Mouse (Mus musculus) cerebellum, adult 11-12 months (tissue): Measurements from ENCODE around the gene Zan.
"Not testable (repeated sequence)": the region's sequence is repeated elsewhere in the genome, so short reads cannot be mapped to it uniquely, and the experiment has no call there.

Experiments used
- DNase-seq: peaks from one replicate; pipeline ENCODE4 v3.0.0; 2022

Zan gene

DNA sequence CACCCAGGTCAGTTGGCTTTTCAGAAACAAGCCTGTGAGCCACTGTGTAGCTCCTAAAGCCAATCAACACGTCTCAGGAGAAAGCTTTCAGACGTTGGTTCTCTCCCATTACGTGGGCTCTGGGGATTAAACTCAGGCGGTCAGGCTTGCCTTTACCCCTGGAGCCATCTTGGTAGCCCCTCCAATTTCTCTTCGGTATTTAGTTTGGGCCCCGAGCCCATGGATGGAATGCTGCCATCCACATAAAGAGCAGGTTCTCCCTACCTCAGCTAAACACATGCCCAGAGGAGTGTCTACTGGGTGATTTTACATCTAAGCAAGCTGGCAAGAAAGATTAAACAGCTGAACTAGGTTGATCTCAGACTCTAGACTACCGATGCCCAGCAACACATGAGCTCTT, 23.3 kb upstream of the Zan start:
- peak; percentile 51 for DNase-seq

DNA sequence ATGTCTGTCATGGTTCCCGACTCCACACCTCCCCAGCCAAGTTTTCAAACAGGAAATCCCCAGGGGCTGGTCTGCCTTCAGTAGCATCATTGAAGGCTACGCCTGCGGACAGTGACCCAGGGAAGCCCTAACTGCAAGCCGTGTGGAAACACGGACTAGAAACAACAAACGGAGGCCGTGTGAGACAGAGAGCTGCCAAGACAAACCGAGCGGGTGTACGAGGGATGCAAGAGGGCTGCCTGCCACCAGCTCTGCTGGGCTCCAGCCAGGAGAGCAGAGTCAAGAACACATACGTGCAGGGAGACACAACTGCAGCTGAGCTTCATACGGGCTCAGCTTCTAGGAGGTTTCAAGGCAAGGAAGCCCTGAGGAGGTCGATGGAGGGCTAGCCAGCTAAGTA, 17.0 kb upstream of the Zan start:
- no peak for DNase-seq

DNA sequence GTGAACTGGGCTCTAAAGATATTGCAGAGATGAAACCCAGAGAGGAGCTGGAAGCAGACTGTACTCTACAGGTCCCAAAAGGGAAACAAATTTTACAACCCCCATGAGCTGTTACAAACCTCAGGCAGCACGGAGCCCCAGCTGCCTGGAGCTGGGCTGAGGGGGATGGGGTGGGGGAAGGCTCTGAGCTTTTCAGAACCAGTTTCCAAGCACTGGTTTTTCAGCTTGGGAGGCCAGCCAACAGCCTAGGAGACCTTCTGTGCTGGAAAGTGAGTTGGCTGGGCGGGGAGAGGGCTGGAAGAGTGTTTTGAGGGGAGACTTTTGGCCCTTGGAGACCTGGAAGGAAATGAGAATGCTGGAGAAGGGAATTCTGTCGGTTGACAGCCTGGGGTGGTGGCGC, 14.7 kb upstream of the Zan start:
- DNase-seq, result no peak

DNA sequence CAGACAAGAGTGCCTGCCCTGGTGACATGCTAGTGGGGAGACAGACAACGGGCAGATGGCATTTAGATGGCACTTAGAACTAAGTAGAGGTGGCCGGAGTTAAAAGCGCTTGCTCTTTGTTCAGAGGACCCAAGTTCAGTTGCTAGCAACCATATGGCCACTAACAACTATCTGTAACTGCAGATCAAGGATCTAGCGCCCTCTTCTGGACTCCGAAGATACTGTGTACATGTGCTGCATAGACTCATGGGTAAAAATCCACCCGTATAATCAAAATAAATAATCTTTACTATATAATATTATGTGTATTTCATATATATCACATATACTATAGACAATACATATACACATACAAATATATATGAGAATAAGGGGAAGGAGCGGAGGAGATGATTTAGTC, 10.8 kb upstream of the Zan start:
- DNase-seq, result no peak

DNA sequence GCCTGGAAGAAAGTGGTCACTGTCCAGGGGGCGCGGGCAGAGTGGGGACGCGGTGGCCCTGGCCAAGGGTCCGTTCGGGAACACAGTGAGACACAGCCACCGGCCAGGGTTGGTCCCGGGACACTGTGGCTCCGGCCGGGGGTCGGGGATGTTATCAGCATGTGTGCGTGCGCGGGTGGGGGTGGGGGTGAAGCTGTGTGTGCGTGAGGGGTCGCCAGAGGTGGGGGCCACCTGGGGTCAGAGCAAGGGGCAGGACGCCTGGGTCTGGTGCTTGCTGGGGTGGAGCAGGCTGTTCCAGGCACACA, 8.9 kb upstream of the Zan start:
- no peak for DNase-seq

DNA sequence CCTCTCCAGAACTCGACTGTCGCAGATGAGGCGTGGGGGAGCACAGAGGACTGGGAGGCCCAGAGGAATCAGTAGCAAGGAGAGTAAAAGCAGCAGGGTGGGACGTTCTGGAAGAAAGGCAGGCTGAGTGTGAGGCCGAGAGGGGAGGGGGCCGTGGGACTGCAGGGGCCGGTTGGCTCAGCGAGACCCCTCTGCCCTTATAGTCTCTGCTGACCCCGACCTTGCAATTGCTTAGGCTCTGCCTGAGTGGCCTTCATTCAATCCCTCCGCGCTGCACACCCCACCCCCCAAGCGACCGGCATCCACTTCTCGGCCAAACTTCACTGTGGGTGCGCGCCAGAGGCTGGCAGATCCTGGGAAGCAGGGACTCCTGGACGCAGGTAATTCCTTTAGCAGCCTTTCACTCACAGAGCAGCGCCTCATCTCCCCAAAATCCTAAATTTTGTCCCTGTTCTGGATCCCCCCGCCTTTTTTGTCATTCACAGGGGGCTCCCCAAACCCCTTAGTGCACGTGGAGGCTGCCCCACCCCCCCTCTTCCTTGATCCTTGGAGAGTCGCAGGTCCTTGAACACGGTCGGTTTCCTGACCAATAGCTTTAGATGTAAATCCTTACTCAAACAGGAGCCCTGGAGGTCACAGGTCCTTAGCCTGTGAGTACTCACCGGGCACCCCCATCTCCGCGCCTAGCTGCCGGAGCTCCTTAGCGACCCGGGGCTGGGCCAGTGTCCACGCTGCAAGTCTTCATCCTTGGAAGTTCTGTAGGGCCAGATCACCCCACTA, 8.4 kb upstream of the Zan start:
- DNase-seq, result no peak

DNA sequence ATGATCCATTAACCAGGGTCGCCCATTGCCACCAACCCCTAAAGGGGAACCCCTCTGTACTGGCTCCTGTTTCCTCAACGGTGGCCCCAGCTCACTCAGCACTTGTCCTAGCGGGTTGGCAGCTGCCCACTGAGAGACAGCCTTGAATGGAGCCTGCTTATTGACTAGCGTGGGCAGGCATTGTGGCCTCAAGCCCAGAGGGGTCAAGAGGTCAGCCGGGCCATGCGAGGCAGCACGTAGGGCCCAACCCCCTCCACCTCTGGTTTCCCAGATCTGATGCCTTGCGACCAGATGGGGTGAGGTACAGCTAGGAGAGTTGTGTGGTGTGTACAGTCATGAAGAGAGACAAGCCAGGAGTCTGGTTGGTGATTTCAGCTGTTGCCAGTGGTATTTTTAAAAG, 5.0 kb upstream of the Zan start:
- peak; percentile 27 for DNase-seq

DNA sequence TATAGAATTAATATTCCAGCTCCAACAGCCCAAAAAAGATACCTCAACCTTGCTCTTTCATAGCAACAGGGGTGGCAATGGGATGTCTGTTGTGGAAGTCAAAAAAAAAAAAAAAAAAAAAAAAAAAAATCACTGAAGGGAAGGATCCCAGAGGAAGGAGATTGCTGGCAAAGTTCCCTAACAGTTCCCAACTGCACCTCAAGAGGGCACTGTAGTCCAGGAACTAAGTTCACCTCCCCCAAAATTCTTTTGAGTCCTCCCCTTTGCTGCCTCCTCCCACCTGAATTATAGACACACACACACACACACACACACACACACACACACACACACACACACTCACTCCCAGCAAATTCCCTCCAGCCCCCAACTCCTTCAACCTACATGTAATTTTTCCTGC, 4.3 kb upstream of the Zan start:
- peak; percentile 71 for DNase-seq

DNA sequence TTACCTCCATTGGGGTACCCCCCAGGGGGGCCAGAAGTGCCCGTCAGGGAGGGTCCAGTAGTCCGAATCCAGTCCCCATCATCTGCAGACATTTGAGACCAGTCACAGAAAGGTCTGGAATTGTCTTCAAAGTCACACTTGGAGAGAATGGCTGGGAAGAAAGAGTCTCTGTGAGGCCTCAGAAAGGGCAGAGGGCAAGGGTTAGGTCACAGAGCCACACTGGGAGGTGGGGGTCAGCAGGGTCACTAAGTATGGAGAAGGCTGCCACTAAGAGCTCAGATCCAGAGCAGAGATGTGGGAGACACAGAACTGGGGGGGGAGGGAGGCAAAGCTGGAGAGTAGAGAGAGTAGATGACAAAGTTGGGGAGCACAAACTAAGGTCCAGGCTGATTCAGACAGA, 2.5 kb downstream of the Zan start:
- no peak for DNase-seq

DNA sequence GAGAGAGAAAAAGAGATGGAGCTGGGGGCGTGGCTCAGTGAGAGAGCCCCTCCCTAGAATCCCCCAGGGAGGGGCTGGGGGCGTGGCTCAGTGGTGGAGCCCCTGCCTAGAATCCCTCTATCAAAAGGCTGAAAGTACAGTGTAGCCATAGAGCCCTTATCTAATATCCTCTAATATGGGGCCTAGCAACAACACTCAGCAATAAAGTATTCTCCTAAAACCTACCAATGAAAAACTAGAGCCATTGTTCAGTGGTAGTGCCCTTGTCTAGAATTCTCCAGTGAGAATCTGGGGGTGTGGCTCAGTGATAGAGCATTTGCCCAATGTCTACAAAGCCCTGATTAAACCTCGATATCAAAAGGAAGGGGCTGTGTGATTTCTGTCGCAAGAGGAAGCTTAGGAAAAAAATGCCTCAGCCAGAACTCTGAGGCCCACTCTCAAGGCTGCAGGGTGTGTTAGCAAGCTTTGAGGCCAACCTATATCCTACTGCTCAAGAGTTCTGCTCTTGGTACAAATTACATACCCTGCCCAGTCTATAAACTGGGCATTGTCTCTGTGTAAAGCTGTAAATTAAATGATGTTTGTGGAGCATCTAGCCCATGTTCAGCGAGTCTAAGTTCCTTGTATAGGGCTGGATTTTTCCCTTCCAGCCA, 4.5 kb downstream of the Zan start:
- DNase-seq, result no peak

DNA sequence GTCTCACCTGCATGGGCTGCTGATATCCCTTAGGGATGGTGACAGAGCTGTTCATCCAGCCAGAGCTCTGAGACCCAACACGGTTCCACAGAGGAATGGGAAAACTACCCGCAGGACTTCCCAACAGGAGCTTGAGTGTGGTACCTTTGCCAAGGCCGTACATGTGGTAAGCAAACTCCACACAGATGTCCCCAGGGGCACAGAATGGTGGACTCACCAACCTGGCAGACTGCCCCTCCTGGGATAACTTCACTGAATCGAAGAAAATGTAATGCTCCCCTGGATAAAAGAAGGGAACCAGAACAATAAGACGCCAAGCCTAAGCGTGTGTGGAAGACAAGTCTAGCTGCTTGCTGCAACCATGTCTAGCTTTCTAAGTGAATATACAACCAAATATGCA, 9.9 kb downstream of the Zan start:
- no peak for DNase-seq

DNA sequence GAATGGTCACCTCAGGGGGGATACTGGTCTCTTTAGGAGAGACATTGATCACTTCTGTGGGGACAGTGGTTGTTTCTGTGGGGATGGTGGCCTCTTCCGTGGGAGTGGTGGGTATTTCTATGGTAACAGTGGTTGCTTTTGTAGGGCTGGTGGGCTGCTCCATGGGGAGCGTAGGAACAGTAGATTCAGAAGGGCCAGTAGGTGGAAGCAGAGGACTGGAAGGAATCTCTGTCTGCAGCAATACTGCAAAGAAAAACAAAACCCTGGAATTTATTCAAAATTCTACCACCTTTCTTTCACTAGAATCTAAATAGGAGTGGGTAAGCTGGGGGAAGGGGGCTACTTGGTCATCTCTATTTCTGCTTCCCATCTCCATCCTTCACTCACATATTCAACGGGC, 11.8 kb downstream of the Zan start:
- no peak for DNase-seq

DNA sequence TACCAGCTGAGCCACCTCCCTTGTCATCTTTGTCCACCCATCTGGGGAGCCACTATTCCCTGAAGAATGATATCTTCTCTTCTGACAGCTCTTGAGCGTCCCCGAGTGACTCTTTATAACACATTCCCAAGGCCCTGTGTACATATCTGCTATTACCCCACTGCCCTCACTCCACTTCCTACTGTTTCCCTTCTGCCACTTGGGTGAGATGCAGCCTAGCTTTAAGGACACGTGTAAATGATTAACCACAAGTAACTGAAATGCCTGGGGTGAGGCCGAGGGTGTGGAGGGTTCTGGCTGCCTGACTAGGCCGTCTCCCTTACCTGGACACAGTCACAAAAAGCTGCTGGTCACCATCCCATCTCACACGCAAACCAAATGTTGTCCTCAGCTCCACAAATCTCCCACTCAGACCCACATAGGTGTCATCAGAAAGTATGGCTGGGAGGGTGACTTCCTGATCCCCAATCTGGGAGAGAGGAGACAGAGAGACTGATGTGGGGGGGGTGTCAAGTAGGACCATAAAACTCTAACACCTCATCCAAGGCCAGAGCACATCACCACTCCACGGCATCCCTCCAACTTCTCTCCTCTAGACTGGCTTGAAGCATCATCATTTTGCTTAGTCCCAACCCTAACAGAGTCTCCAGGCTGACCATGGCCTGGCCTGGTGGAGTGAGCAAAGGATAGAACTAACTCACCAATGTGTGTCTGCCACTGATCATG, 20.8 kb downstream of the Zan start:
- no peak for DNase-seq

DNA sequence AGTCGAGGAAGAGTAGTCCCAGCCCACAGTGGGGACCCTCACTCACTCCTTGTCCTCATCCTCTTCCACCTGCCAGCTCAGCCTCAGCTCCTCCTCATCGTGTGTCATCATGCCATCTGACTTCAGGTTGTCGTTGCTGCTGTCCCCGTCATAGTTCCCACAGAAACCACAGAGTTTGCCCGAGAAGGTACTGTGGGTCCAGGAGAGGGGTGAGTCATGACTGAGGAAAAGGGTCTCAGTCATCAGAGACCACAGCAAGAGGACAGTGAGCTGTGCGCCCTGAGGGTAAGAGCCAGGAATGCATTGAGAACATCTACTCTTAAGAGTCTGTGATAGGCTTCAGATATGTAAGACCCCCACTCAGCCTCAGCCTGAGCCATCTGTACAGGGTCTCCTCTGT, 21.7 kb downstream of the Zan start:
- DNase-seq, result no peak

DNA sequence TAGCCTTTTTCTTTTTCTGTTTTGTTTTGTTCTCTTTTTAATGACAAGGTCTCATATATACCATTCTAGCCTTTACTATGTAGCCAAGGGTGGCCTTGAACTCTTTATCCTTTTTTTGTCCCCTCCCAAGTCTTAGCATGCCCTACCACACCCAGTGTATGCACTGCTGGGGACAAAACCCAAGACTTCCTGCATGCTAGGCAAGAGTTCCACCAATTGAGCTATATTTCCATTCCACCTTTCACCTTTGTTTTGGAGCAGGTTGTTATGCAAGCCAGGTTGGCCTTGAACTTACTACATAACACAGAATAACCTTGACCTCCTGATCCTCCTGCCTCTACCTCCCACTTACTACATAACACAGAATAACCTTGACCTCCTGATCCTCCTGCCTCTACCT, 31.3 kb downstream of the Zan start:
- no peak for DNase-seq

DNA sequence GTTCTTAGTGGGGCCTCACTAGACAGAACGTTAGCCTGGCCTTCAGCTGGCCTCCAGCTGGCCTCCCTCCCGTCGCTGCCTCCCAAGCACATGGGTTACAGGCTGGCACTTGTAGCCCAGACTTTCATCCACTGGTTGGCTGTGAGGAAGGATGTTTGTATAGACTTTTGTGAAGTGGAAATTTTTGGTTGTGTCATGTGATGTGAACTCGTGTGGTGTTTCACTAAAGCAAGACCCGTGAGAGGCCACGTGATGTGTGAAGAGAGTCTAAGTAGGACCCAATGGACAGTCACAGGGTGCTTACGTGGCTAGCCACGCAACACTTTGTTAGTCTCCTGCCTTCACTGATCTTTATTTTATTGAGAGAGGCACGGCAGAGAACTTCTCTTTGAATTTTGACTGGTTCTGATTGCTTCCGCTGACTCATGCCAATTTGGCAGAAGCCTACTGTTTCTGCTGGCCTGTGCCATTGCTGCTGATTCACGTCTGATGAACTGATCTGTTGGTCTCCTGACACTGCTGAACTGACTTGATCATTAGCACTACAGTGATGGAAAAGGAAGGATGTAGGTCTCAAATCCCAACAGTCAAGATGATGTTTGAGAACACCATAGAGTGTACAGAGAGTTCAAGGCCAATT, 36.5 kb downstream of the Zan start:
- no peak for DNase-seq

DNA sequence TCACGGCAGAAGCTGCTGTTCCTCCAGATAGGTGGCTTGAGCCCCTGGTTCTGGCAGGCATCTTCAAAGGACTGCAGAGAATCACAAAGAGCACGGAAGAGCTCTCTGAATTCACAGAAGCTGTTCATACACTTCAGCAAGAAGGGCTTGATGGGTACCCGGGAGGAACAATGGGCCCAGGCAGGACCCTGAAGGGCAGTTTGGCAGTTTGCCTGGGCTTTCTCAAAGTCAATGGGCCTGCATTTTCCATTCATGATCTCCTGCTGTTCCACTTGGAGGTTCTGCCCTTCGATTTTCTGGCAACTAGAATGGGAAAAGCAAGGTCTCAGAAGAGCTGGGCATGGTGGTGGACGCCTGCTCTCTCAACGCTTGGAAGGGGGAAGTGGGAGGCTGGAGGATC, 43.0 kb downstream of the Zan start:
- DNase-seq, result no peak

DNA sequence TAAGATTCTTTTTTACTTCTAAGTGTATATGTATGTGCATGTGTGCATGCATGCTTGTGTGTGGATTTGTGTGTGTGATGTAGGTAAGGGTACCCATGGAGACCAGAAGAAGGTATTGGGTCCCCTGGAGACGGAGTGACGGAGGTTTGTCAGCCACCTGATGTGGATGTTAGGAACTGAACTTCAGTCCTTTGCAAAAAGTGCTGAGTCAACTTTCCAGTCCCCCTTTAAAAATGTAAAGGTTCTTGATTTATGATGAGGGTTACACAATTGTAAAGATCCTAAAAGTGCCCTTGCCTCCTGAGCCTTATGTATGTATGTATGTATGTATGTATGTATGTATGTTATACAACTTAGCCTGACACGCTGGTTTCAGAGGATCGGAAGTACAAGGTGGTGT, 46.5 kb downstream of the Zan start:
- DNase-seq, result not testable (repeated sequence)

DNA sequence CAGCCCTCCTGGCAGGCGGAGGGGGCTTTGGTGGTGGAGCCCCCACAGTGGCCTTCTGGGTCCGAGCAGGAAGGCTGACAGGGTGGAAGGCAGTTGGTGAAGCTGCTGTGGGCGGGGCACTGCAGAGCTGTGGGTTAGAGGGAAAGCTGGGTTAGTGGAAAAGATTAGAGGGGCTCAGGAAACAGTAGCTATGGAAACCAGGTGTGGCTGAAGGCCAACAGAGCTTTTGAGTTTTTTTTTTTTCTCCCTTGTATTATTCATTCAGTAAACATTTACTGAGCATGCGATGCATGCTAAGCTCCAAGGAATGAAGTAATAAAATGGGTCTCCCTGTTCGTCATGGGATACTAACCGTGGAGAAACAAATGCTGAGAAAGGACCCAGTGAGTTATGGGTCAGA, 51.2 kb downstream of the Zan start:
- no peak for DNase-seq

DNA sequence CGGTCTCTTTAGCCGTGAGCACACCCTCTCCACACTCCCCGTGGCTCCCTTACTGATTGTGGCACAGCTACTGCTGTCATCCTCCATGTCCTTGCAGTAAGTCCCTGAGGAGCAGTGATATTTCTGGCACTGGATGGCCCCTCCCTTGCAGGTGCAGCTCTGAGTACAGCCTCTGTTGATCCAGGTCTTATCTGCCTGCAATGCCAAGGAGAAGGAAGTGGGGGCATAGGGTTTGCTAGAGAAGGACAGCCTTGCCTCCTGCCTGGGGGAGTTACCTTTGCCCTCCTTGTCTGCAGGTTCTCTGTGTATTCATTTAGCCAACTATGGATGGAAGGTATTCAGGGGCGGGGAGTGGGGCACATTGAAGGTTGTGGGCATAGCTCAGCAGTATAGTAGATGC, 57.0 kb downstream of the Zan start:
- no peak for DNase-seq

DNA sequence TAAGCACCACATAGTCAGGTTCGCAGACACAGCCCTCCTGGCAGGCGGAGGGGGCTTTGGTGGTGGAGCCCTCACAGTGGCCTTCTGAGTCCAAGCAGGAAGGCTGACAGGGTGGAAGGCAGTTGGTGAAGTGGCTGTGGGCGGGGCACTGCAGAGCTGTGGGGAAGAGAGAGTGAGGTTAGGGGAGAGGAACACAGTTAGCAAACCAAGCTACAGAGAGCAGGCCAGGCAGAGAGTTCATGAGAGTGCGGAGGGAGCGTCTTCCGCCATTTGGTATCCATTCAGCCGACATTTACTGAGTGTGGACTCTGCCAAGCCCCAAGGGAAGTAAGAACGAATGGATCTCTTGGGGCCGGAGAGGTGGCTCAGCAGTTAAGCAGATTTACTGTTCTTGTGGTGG, 57.8 kb downstream of the Zan start:
- DNase-seq, result no peak

DNA sequence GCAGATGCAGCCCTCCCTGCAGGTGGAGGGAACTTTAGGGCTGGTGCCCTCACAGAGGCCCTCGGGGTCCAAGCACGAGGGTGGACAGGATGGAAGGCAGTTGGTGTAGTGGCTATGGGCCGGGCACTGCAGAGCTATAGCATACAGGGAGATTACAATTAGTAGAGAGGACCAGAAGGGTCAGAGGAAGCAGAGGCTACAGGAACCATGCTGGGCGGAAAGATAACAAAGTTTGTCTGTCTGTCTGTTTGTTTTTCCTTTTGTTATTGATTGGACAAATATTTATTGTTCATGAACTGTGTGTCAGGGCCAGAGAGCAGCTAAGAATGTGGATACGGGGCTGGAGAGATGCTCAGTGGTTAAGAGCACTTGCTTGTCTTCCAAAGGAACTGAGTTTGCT, 62.6 kb downstream of the Zan start:
- DNase-seq, result no peak

DNA sequence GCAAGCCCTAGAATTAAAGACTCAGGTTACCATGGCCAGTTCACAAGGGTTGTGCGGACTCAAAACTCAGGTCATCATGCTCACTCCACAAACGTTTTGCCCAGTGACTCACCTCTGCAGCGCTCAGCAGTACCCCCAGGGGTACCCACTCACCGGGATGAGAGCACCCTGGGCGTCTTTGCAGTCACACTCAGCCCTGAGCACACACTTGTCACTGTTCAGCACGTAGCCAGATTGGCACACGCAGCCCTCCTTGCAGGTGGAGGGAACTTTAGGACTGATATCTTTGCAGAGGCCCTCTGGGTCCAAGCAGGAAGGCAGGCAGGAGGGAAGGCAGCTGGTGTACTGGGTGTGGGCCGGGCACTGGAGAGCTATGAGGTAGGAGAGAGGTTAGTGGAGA, 65.6 kb downstream of the Zan start:
- DNase-seq, result no peak

DNA sequence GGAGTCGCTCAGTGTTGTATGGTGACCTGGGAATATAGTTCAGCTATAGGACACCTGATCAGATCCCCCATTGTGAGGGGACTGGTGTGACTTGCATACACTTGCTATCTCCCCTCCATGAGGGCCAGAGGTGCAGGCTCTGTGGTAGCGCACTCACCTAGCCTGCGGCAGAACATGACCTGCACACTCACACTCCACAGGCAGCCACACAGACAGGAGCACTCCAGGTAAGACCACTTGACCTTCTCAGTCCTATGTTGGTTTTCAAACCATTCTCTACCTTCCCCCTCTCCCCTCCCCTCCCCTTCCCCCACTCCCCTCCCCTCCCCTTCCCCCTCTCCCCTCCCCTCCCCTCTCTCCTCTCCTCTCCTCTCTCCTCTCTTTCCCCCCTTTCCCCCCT, 66.3 kb downstream of the Zan start:
- no peak for DNase-seq
